Mouse (Mus musculus): ENCODE measurements around the gene Capn8.

The Capn8 gene

DNA sequence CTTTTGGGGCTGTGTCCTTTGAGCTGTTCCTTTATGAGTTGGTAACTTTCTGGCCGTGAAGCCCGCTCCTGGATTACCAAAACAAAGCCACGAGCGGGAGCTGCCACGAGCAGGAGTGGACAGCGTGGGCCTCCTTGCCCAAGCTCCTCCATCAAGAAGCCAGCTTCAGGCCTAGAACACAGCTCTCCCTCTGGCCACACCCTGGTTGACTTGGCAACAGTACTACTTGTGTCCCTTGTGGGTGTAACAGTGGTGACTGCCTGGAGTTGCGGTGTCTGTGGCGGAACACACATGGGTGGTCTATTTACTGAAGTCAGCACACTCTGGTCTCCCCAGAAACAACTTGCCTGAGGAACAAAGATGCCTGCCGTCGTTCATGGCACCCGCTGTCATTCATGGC, 104.9 kb downstream of the Capn8 start:
- H3K36me3 ChIP-seq (ENCODE audit: control insufficient read depth, insufficient read depth, low read length, poor library complexity, severe bottlenecking) = no peaks in the 10 kb centered on the region
- no peak for DNase-seq (ENCODE audit: low read depth, low spot score)
- H3K27me3 ChIP-seq (ENCODE audit: control insufficient read depth, insufficient read depth, low read length, poor library complexity, severe bottlenecking) = no peaks in the 10 kb centered on the region

DNA sequence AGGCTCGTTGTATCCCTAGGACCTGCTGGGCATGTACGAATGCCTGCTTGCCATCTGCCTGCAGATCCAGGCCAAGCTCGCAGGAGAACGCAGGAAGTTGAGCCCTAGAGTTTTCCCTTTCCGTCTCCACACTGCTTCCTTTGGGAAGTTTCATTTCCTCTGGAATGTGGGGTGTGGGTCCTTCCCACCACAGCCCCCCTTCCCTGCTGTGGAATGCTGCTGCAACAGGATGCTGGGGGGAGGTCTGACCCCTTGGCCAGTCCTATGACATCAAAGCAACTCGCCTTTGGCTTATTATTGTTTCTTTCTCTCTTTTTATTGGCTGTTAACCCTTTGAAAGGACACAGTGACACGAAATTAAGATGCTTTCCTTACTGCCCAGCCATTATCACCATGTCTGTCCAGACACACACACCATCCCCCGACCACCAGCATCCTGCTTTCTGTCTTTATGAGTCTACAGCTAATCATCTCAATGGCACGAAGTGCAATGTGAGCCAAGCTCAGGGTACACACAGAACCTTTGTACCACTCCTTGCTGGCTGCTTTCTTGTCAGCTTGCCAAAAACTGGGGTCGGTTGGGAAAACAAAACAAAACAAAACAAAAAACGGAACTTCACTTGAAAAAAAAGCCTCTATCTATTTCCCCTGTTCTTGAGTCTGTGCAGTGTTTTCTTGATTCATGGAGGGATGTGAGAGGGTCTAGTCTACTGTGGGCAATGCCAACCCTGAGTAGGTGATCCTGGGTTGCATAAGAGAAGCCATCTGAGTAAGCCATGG, 105.9 kb downstream of the Capn8 start:
- H3K36me3 ChIP-seq (ENCODE audit: control insufficient read depth, insufficient read depth, low read length, poor library complexity, severe bottlenecking) = no peaks in the 10 kb centered on the region
- no peak for DNase-seq (ENCODE audit: low read depth, low spot score)
- H3K27me3 ChIP-seq (ENCODE audit: control insufficient read depth, insufficient read depth, low read length, poor library complexity, severe bottlenecking) = no peaks in the 10 kb centered on the region

DNA sequence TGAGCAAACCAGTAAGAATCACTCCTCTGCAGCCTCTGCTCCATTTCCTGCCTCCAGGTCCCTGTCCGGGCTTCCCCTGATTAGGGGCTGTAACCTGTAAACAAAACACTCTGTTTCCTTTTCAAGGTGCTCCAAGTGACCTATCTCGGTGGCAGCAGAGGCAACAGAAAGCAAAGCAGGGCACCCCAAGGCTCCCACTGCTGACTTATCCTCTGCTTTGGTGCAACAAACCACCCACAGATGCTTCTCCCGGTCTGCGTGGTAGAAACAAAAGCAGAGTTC, 106.5 kb downstream of the Capn8 start:
- DNase-seq (ENCODE audit: low read depth, low spot score) = no peak
- Histone ChIP-seq H3K27me3 (ENCODE audit: control insufficient read depth, insufficient read depth, low read length, poor library complexity, severe bottlenecking) (no peaks in the 10 kb centered on the region), H3K36me3 (ENCODE audit: control insufficient read depth, insufficient read depth, low read length, poor library complexity, severe bottlenecking) (no peaks in the 10 kb centered on the region)

DNA sequence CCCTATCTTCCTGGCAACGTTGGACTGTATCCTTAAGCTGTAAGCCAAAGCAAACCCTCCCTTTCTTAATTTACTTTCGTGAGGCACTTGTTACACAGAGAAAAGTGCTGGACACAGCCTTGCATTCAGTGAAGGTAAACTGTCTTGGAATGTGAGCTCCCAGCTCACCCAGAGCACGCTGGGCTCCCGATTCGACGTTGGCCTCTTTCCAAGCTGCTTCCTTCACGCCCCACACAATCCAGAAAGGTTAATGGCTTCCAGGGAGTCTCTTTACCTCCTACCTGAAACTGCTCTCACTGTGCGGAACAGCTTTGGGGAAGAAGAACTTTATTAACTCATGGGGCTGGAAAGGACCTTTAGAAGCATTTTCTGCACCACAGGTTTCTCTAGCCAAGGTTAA, 110.5 kb downstream of the Capn8 start:
- H3K27me3 ChIP-seq (ENCODE audit: control insufficient read depth, insufficient read depth, low read length, poor library complexity, severe bottlenecking) = no peaks in the 10 kb centered on the region
- DNase-seq (ENCODE audit: low read depth, low spot score) = no peak
- no peaks in the 10 kb centered on the region for H3K36me3 ChIP-seq (ENCODE audit: control insufficient read depth, insufficient read depth, low read length, poor library complexity, severe bottlenecking)

DNA sequence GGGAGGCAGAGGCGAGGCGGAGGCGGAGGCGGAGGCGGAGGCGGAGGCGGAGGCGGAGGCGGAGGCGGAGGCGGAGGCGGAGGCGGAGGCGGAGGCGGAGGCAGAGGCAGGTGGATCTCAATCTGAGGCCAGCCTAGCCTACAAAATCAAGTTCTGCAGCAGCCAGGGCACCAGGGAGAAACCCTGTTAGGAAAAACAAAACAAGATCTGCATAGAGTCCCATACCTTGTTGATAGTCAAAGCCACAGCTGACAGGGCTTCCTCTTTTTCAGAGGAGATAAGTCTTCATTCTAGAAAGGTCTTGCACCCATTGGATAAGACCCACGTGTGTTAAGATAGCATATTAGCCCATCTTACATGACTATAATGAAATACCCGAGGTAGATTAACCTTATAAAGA, 113.3 kb downstream of the Capn8 start:
- H3K27me3 ChIP-seq (ENCODE audit: control insufficient read depth, insufficient read depth, low read length, poor library complexity, severe bottlenecking) = no peaks in the 10 kb centered on the region
- H3K36me3 ChIP-seq (ENCODE audit: control insufficient read depth, insufficient read depth, low read length, poor library complexity, severe bottlenecking) = no peaks in the 10 kb centered on the region
- DNase-seq (ENCODE audit: low read depth, low spot score) = no peak

DNA sequence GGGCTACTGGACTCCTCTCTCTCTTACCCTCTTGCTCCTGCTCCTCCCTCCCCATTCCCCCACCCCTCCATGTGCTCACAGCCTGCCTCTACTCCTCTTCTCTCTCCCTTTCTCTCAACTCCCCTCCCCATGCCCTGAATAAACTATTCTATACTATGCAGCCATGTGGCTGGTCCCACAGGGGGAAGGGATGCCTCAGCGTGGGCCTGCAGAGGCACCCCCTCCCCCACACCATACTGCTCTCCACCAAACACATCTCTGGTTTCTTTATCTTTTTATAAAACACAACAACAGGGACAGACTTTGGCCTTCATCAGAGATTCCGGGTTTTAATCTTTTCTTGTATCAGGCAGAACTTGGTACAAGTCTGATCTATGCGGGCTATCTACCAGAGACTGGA, 114.4 kb downstream of the Capn8 start:
- DNase-seq (ENCODE audit: low read depth, low spot score) = no peak
- H3K27me3 ChIP-seq (ENCODE audit: control insufficient read depth, insufficient read depth, low read length, poor library complexity, severe bottlenecking) = no peaks in the 10 kb centered on the region
- no peaks in the 10 kb centered on the region for H3K36me3 ChIP-seq (ENCODE audit: control insufficient read depth, insufficient read depth, low read length, poor library complexity, severe bottlenecking)

DNA sequence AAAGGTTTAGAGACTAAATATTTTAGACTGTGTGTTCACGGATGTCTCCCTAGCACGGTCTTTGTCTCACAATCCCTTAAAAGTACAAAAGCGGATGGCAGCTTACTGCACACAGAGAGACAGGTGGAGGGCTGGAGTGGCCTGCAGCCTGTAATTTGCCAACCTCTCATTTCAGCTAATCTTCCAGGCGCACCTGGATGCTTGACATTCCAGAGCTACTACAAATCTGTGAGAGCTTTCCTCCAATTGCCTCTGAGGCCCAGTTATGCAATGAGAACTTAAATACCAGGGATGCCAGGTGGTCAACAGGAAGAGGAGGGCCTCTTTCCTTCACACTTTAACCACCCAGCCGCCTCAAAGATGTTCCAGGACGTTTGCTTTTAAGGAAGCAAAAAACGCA, 114.8 kb downstream of the Capn8 start:
- DNase-seq (ENCODE audit: low read depth, low spot score) = no peak
- Histone ChIP-seq H3K27me3 (ENCODE audit: control insufficient read depth, insufficient read depth, low read length, poor library complexity, severe bottlenecking) (no peaks in the 10 kb centered on the region), H3K36me3 (ENCODE audit: control insufficient read depth, insufficient read depth, low read length, poor library complexity, severe bottlenecking) (no peaks in the 10 kb centered on the region; the same call in 1 of the 2 replicates)

Data from splenic B cell, adult 2 months (primary cell).